Mouse (Mus musculus): Measurements from ENCODE around the gene Nkiras2. TPM values are rescaled to one million over a fixed set of nuclear protein-coding genes. Genes with fewer than 3 reads are reported as not detected.

Gene Nkiras2
- polyA plus RNA-seq, 1 experiment from 2014 or later = 55.7 TPM

- peak; percentile 91 for ATAC-seq
- H3K27me3 ChIP-seq (replicated peaks; ENCODE audit: control insufficient read depth, insufficient read depth, low read length) = no peaks in the 10 kb centered on the region
- H3K9ac ChIP-seq (ENCODE audit: low read depth, low read length) = peak overlapping the region; percentile 90
- H3K4me1 ChIP-seq (replicated peaks; ENCODE audit: control insufficient read depth, insufficient read depth, low read length) = peaks cover 9% of the 10 kb centered on the region; the same call in 1 of the 2 replicates
- H3K4me3 ChIP-seq (ENCODE audit: low read depth, low read length) = peak overlapping the region; percentile 99
- peak overlapping the region; percentile 94 for H3K27ac ChIP-seq (ENCODE audit: low read depth, low read length)
- peaks cover 3% of the 10 kb centered on the region; the same call in 1 of the 2 replicates for H3K36me3 ChIP-seq (ENCODE audit: control insufficient read depth, insufficient read depth)
- under 1% methylated on average over 40 of the region's 40 CpGs for WGBS
- no peaks in the 10 kb centered on the region for H3K9me3 ChIP-seq (ENCODE audit: control insufficient read depth)
- TF ChIP-seq CTCF (IDR thresholded peaks at IDR 0.05; ENCODE audit: low read depth) = peak; percentile 55
- H3K4me2 ChIP-seq (replicated peaks; ENCODE audit: low read depth) = peak overlapping the region; percentile 90
Observed at GRCm38 (mm10) chr11:100619485-100619975, 486 bp downstream of the Nkiras2 start.

- Histone ChIP-seq H3K9ac (ENCODE audit: low read depth, low read length) (peak within 1 kb of the TSS; percentile 90), H3K27me3 (replicated peaks; ENCODE audit: control insufficient read depth, insufficient read depth, low read length) (no peaks in the 10 kb centered on the region), H3K4me1 (replicated peaks; ENCODE audit: control insufficient read depth, insufficient read depth, low read length) (peaks cover 9% of the 10 kb centered on the region; the same call in 1 of the 2 replicates), H3K27ac (ENCODE audit: low read depth, low read length) (peak within 1 kb of the TSS; percentile 94), H3K4me2 (replicated peaks; ENCODE audit: low read depth) (peak within 1 kb of the TSS; percentile 90), H3K4me3 (ENCODE audit: low read depth, low read length) (peak within 1 kb of the TSS; percentile 99), H3K36me3 (ENCODE audit: control insufficient read depth, insufficient read depth) (peaks cover 3% of the 10 kb centered on the region; the same call in 1 of the 2 replicates), H3K9me3 (ENCODE audit: control insufficient read depth) (no peaks in the 10 kb centered on the region)
- no peak; the same call in 1 of the 2 replicates for ATAC-seq
- WGBS = 3% methylated on average over 11 of the region's 11 CpGs
- TF ChIP-seq CTCF (IDR thresholded peaks at IDR 0.05; ENCODE audit: low read depth) = no peak
Observed at GRCm38 (mm10) chr11:100619982-100620381, 938 bp downstream of the Nkiras2 start, which contains the start of gene Dnajc7. Gene Dnajc7, minus strand, starts transcription at chr11:100620168.

GRCm38 (mm10) chr11:100622714-100623113 is 3.7 kb downstream of the Nkiras2 start:
- H3K27ac ChIP-seq (ENCODE audit: low read depth, low read length) = peak overlapping the region; percentile 89
- H3K9me3 ChIP-seq (ENCODE audit: control insufficient read depth) = no peaks in the 10 kb centered on the region
- peak overlapping the region; percentile 81 for H3K9ac ChIP-seq (ENCODE audit: low read depth, low read length)
- peak; percentile 97 for TF ChIP-seq CTCF (IDR thresholded peaks at IDR 0.05; ENCODE audit: low read depth)
- peaks cover 13% of the 10 kb centered on the region; the same call in 1 of the 2 replicates for H3K4me1 ChIP-seq (replicated peaks; ENCODE audit: control insufficient read depth, insufficient read depth, low read length)
- H3K4me2 ChIP-seq (replicated peaks; ENCODE audit: low read depth) = peak overlapping the region; percentile 58
- H3K27me3 ChIP-seq (replicated peaks; ENCODE audit: control insufficient read depth, insufficient read depth, low read length) = no peaks in the 10 kb centered on the region
- H3K4me3 ChIP-seq (ENCODE audit: low read depth, low read length) = peak overlapping the region; percentile 81
- ATAC-seq = peak; percentile 62
- under 1% methylated on average over 24 of the region's 24 CpGs for WGBS
- peaks cover 16% of the 10 kb centered on the region for H3K36me3 ChIP-seq (ENCODE audit: control insufficient read depth, insufficient read depth)

- H3K4me1 ChIP-seq (replicated peaks; ENCODE audit: control insufficient read depth, insufficient read depth, low read length) = peaks cover 13% of the 10 kb centered on the region; the same call in 1 of the 2 replicates
- H3K9ac ChIP-seq (ENCODE audit: low read depth, low read length) = peak overlapping the region; percentile 81
- H3K27me3 ChIP-seq (replicated peaks; ENCODE audit: control insufficient read depth, insufficient read depth, low read length) = no peaks in the 10 kb centered on the region
- no peak for TF ChIP-seq CTCF (IDR thresholded peaks at IDR 0.05; ENCODE audit: low read depth)
- 23% methylated on average over 5 of the region's 5 CpGs for WGBS
- H3K27ac ChIP-seq (ENCODE audit: low read depth, low read length) = peak overlapping the region; percentile 89
- no peak for ATAC-seq
- H3K4me3 ChIP-seq (ENCODE audit: low read depth, low read length) = peak overlapping the region; percentile 81
- H3K9me3 ChIP-seq (ENCODE audit: control insufficient read depth) = no peaks in the 10 kb centered on the region
- H3K4me2 ChIP-seq (replicated peaks; ENCODE audit: low read depth) = peak overlapping the region; percentile 58
- H3K36me3 ChIP-seq (ENCODE audit: control insufficient read depth, insufficient read depth) = peaks cover 16% of the 10 kb centered on the region
Observed at GRCm38 (mm10) chr11:100623867-100624266, 4.8 kb downstream of the Nkiras2 start.

- 0 out of 2 replicates have a peak overlapping the region, but pooled peaks have one; percentile 7 for H3K9ac ChIP-seq (ENCODE audit: low read depth, low read length)
- no peak for TF ChIP-seq CTCF (IDR thresholded peaks at IDR 0.05; ENCODE audit: low read depth)
- H3K4me3 ChIP-seq (ENCODE audit: low read depth, low read length) = no peak overlapping the region
- no peak overlapping the region for H3K4me2 ChIP-seq (replicated peaks; ENCODE audit: low read depth)
- H3K27ac ChIP-seq (ENCODE audit: low read depth, low read length) = peak overlapping the region; percentile 73
- 0 out of 2 replicates have a peak, but pooled peaks cover 8% of the 10 kb centered on the region for H3K4me1 ChIP-seq (replicated peaks; ENCODE audit: control insufficient read depth, insufficient read depth, low read length)
- H3K36me3 ChIP-seq (ENCODE audit: control insufficient read depth, insufficient read depth) = peaks cover 16% of the 10 kb centered on the region
- H3K9me3 ChIP-seq (ENCODE audit: control insufficient read depth) = no peaks in the 10 kb centered on the region
- ATAC-seq = no peak
- 0 out of 2 replicates have a peak, but pooled peaks cover 6% of the 10 kb centered on the region for H3K27me3 ChIP-seq (replicated peaks; ENCODE audit: control insufficient read depth, insufficient read depth, low read length)
- WGBS = 90% methylated on average over 23 of the region's 23 CpGs
Observed at GRCm38 (mm10) chr11:100625754-100626700, 7.0 kb downstream of the Nkiras2 start.

DNA sequence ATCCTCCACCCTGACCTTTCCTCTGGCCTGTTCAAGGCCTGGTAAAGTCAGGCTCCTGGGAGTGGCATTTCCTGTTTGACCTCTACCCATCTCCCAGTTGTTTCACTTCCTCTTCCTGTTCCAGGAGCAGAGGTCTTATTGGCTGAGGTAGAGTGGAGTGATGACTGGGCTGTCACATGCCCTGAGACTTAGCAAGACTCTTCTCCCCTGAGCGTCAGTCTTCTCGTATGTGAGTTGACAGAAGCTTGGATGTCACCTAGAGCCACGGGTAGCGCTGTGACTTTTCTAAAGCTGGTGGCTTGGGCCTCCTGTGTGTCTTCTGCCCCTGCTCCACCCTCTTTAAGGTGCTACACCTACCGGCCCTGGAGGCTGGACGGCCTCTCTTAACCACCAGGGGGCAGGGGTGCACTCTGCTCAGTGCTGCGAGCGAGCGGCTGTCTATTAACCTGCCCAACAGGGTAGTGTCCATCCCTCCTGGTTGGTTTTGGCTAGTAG is 7.7 kb downstream of the Nkiras2 start:
- Histone ChIP-seq H3K27ac (ENCODE audit: low read depth, low read length) (peak overlapping the region; percentile 73), H3K9me3 (ENCODE audit: control insufficient read depth) (no peaks in the 10 kb centered on the region), H3K36me3 (ENCODE audit: control insufficient read depth, insufficient read depth) (peaks cover 16% of the 10 kb centered on the region), H3K27me3 (replicated peaks; ENCODE audit: control insufficient read depth, insufficient read depth, low read length) (0 out of 2 replicates have a peak, but pooled peaks cover 6% of the 10 kb centered on the region), H3K4me3 (ENCODE audit: low read depth, low read length) (no peak overlapping the region), H3K4me2 (replicated peaks; ENCODE audit: low read depth) (peak overlapping the region; percentile 30), H3K4me1 (replicated peaks; ENCODE audit: control insufficient read depth, insufficient read depth, low read length) (0 out of 2 replicates have a peak, but pooled peaks cover 8% of the 10 kb centered on the region), H3K9ac (ENCODE audit: low read depth, low read length) (no peak overlapping the region)
- peak; percentile 81 for ATAC-seq
- peak; percentile 94 for TF ChIP-seq CTCF (IDR thresholded peaks at IDR 0.05; ENCODE audit: low read depth)
- WGBS = 17% methylated on average over 9 of the region's 9 CpGs

All from intestine, postnatal 0 days (tissue).